Mouse (Mus musculus) inflammation-experienced regulatory T-cells, adult 6 months (primary cell): ENCODE measurements around the gene Gm10447. TPM values are rescaled to one million over a fixed set of nuclear protein-coding genes. Genes with fewer than 3 reads are reported as not detected.

ENCODE experiments used
- ATAC-seq: one replicate; pipeline ENCODE4 v1.8.0; 2017
- polyA plus RNA-seq, 3 experiments: library from polyadenylated mRNA; unstranded; fragments of 100-300 nt; shearing (Covaris generic); gene quantifications; one replicate each; pipeline ENCODE4 v1.2.1; 2017

Gene Gm10447
- polyA plus RNA-seq, result not detected

- ATAC-seq, result no peak
Measured at GRCm38 (mm10) chr11:53456474-53457371, at the start of gene Gm10447, which contains the start of gene Shroom1. TSS of gene Gm10447 (minus strand) at chr11:53457110. TSS of gene Shroom1 (plus strand) at chr11:53457205.

GRCm38 (mm10) chr11:53505026-53505663 is 48.2 kb upstream of the Gm10447 start:
- no peak for ATAC-seq

GRCm38 (mm10) chr11:53504376-53504775 is 47.5 kb upstream of the Gm10447 start:
- no peak for ATAC-seq

- no peak for ATAC-seq
Measured at GRCm38 (mm10) chr11:53503738-53504137, 46.8 kb upstream of the Gm10447 start.

- no peak for ATAC-seq
Measured at GRCm38 (mm10) chr11:53502039-53502765, 45.3 kb upstream of the Gm10447 start.

- ATAC-seq, result no peak
Measured at GRCm38 (mm10) chr11:53500569-53500968, 43.7 kb upstream of the Gm10447 start.

GRCm38 (mm10) chr11:53496946-53497345 is 40.0 kb upstream of the Gm10447 start:
- ATAC-seq, result no peak

- ATAC-seq, result no peak
Measured at GRCm38 (mm10) chr11:53495417-53495816, 38.5 kb upstream of the Gm10447 start.

GRCm38 (mm10) chr11:53493243-53493955 is 36.5 kb upstream of the Gm10447 start:
- no peak for ATAC-seq

- no peak for ATAC-seq
Measured at GRCm38 (mm10) chr11:53491954-53492401, 35.1 kb upstream of the Gm10447 start.

GRCm38 (mm10) chr11:53489421-53489820 is 32.5 kb upstream of the Gm10447 start:
- ATAC-seq, result no peak

- ATAC-seq, result no peak
Measured at GRCm38 (mm10) chr11:53489007-53489406, 32.1 kb upstream of the Gm10447 start.

GRCm38 (mm10) chr11:53486822-53487594 is 30.1 kb upstream of the Gm10447 start:
- ATAC-seq, result no peak

- ATAC-seq, result no peak
Measured at GRCm38 (mm10) chr11:53486351-53486750, 29.4 kb upstream of the Gm10447 start.

- ATAC-seq, result no peak
Measured at GRCm38 (mm10) chr11:53485719-53486118, 28.8 kb upstream of the Gm10447 start.

- no peak for ATAC-seq
Measured at GRCm38 (mm10) chr11:53483159-53483891, 26.4 kb upstream of the Gm10447 start.

- no peak for ATAC-seq
Measured at GRCm38 (mm10) chr11:53481088-53481730, 24.3 kb upstream of the Gm10447 start.

- no peak for ATAC-seq
Measured at GRCm38 (mm10) chr11:53479783-53480301, 22.9 kb upstream of the Gm10447 start, which contains the start of the genes Gm9945 and Sowaha. TSS of gene Gm9945 (plus strand) at chr11:53480166. TSS of gene Sowaha (minus strand) at chr11:53480274.

- no peak for ATAC-seq
Measured at GRCm38 (mm10) chr11:53479171-53479782, 22.4 kb upstream of the Gm10447 start.
